Mouse (Mus musculus): ENCODE results near the gene Szt2. TPM values are rescaled to one million over a fixed set of nuclear protein-coding genes. Genes with fewer than 3 reads are reported as not detected.

Szt2 gene
- total RNA-seq (2014; fragmentation: Nextera tagmentation) (28.3 and 28.5 TPM in 2 replicates), total RNA-seq (2017) (5.2 and 6.2 TPM in 2 replicates), polyA plus RNA-seq (2012) (64.3 and 82.7 TPM in 2 replicates)

DNA sequence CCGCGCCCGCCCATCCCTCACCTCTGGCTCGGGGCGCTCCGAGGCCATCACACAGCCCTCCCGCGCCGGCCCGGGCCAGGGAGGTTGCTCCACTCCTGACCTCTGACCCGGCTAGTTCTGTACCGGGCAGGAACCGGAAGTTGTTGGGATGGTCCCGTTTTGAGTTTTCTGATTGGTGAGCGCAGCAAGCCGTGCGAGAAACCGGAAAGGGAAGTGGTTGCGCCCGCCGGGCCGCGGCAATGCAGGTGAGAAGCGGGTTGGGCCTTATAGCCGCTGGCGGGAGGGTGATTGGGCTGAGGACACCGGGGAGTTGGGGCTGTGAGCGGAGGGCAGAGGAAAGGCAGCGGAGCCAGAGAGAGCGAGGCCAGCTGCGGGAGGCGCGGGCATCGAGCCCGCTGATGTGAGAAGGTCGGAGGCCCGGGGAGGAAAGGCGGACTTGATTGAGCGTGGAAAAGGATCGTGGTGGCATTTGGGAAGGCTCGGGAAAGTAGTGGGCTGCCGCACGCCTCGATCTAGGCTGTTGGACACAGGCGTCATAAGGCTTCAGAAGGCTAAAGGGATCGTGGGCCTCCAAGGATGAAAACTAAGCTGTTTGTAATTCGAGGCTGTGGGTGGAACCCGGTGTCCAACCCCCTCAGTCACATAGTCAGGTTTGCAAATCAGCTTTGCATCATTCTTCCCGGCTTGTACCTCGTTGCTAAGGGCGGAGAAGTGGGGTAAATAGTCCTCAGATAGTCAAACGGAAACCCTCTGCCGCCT, at the start of gene Szt2, which contains the start of gene Med8:
TSS of gene Szt2 (minus strand) at position 132 of the 759 bp plus-strand sequence.
TSS of gene Med8 (plus strand) at position 196 of the 759 bp plus-strand sequence.
- ATAC-seq (ENCODE audit: extremely low read depth, insufficient number of reproducible peaks, low FRiP score, poor library complexity, severe bottlenecking) (peak; percentile 97), DNase-seq (ENCODE audit: low spot score) (peak; percentile 100)
- no peaks in the 10 kb centered on the region for H3K27me3 ChIP-seq (ENCODE audit: insufficient read depth, low read length)
- H3K9me3 ChIP-seq (replicated peaks), result no peaks in the 10 kb centered on the region
- TF ChIP-seq CTCF (IDR thresholded peaks at IDR 0.05; ENCODE audit: low read depth, low read length) (no peak), POLR2AphosphoS5 (IDR thresholded peaks at IDR 0.05; ENCODE audit: insufficient replicate concordance, low read depth, low read length) (no peak)
- peaks cover 47% of the 10 kb centered on the region for H3K4me1 ChIP-seq (ENCODE audit: insufficient read depth, low read depth, low read length)
- peak within 1 kb of the TSS; percentile 96 for H3K4me3 ChIP-seq (ENCODE audit: low read depth, low read length)
- H3K36me3 ChIP-seq (replicated peaks), result peaks cover 68% of the 10 kb centered on the region

- ATAC-seq (ENCODE audit: extremely low read depth, insufficient number of reproducible peaks, low FRiP score, poor library complexity, severe bottlenecking), result no peak
- peaks cover 42% of the 10 kb centered on the region for H3K27me3 ChIP-seq (ENCODE audit: insufficient read depth, low read length)
- no peak for DNase-seq (ENCODE audit: low spot score)
- no peaks in the 10 kb centered on the region for H3K9me3 ChIP-seq (replicated peaks)
- no peak within 1 kb of the TSS for H3K4me3 ChIP-seq (ENCODE audit: low read depth, low read length)
- TF ChIP-seq CTCF (IDR thresholded peaks at IDR 0.05; ENCODE audit: low read depth, low read length) (no peak), TAL1 (conservative IDR thresholded peaks at IDR 0.05; ENCODE audit: low read depth, low read length) (no peak), POLR2AphosphoS5 (IDR thresholded peaks at IDR 0.05; ENCODE audit: insufficient replicate concordance, low read depth, low read length) (no peak), GATA1 (IDR thresholded peaks at IDR 0.05; ENCODE audit: borderline replicate concordance, low read length) (no peak), GATA2 (IDR thresholded peaks at IDR 0.05; ENCODE audit: borderline replicate concordance, low read depth, low read length) (no peak)
- H3K4me1 ChIP-seq (ENCODE audit: insufficient read depth, low read depth, low read length), result no peaks in the 10 kb centered on the region
- H3K36me3 ChIP-seq (replicated peaks), result no peaks in the 10 kb centered on the region
Observed at GRCm38 (mm10) chr4:118457345-118457975, 48.4 kb upstream of the Szt2 start, which contains the start of gene Mpl. Mpl (minus strand) TSS chr4:118457513.

GRCm38 (mm10) chr4:118446415-118447153, 37.5 kb upstream of the Szt2 start:
- H3K4me3 ChIP-seq (ENCODE audit: low read depth, low read length), result no peak overlapping the region
- no peaks in the 10 kb centered on the region for H3K9me3 ChIP-seq (replicated peaks)
- ATAC-seq (ENCODE audit: extremely low read depth, insufficient number of reproducible peaks, low FRiP score, poor library complexity, severe bottlenecking), result no peak
- peaks cover 60% of the 10 kb centered on the region for H3K27me3 ChIP-seq (ENCODE audit: insufficient read depth, low read length)
- no peak for DNase-seq (ENCODE audit: low spot score)
- H3K36me3 ChIP-seq (replicated peaks), result no peaks in the 10 kb centered on the region
- no peak for TF ChIP-seq GATA2 (IDR thresholded peaks at IDR 0.05; ENCODE audit: borderline replicate concordance, low read depth, low read length)
- H3K4me1 ChIP-seq (ENCODE audit: insufficient read depth, low read depth, low read length), result no peaks in the 10 kb centered on the region; the same call in 1 of the 2 replicates

DNA sequence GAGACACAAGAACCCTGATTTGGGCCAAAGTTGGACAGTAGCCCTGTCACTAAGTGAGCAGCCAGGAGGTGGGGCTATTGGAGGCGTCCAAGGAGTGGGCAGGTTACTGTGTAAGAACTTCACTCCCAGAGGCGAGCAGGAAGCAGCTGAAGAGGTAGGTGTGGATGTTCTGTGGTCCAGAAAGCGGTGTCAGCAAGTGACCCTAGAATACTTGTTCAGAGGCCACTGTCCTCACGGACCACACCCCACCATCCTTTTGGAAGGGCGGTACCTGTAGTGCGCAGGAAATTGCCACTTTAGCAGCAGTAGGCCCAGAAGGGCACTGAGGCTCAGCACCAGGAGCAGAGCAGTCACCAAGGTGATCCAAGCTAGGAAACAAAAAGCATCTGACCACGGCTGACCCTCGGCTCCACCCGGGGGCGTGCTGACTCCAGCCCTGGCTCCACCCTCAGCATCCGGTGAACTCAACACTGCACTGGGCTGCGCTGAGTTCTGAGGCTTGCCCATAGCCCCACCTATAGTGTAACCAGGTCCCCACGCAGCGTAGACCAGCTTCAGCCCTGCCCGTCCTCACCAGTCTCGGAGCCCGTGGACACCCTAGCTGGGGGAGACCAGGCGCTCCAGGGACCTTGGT, 36.8 kb upstream of the Szt2 start:
- DNase-seq (ENCODE audit: low spot score), result no peak
- no peak for TF ChIP-seq CTCF (IDR thresholded peaks at IDR 0.05; ENCODE audit: low read depth, low read length)
- TF ChIP-seq GATA2 (IDR thresholded peaks at IDR 0.05; ENCODE audit: borderline replicate concordance, low read depth, low read length), result no peak
- no peak for TF ChIP-seq GATA1 (IDR thresholded peaks at IDR 0.05; ENCODE audit: borderline replicate concordance, low read length)
- no peak for TF ChIP-seq TAL1 (conservative IDR thresholded peaks at IDR 0.05; ENCODE audit: low read depth, low read length)
- TF ChIP-seq POLR2AphosphoS5 (IDR thresholded peaks at IDR 0.05; ENCODE audit: insufficient replicate concordance, low read depth, low read length), result no peak
- ATAC-seq (ENCODE audit: extremely low read depth, insufficient number of reproducible peaks, low FRiP score, poor library complexity, severe bottlenecking), result no peak
- no peak overlapping the region for H3K4me3 ChIP-seq (ENCODE audit: low read depth, low read length)
- no peaks in the 10 kb centered on the region for H3K9me3 ChIP-seq (replicated peaks)
- H3K4me1 ChIP-seq (ENCODE audit: insufficient read depth, low read depth, low read length), result no peaks in the 10 kb centered on the region; the same call in 1 of the 2 replicates
- H3K27me3 ChIP-seq (ENCODE audit: insufficient read depth, low read length), result peaks cover 64% of the 10 kb centered on the region
- no peaks in the 10 kb centered on the region for H3K36me3 ChIP-seq (replicated peaks)

GRCm38 (mm10) chr4:118445088-118445487, 36.0 kb upstream of the Szt2 start:
- no peak overlapping the region for H3K4me3 ChIP-seq (ENCODE audit: low read depth, low read length)
- no peaks in the 10 kb centered on the region for H3K36me3 ChIP-seq (replicated peaks)
- TF ChIP-seq POLR2AphosphoS5 (IDR thresholded peaks at IDR 0.05; ENCODE audit: insufficient replicate concordance, low read depth, low read length) (no peak), GATA1 (IDR thresholded peaks at IDR 0.05; ENCODE audit: borderline replicate concordance, low read length) (no peak), TAL1 (conservative IDR thresholded peaks at IDR 0.05; ENCODE audit: low read depth, low read length) (no peak), CTCF (IDR thresholded peaks at IDR 0.05; ENCODE audit: low read depth, low read length) (no peak), GATA2 (IDR thresholded peaks at IDR 0.05; ENCODE audit: borderline replicate concordance, low read depth, low read length) (no peak)
- H3K9me3 ChIP-seq (replicated peaks), result no peaks in the 10 kb centered on the region
- no peaks in the 10 kb centered on the region; the same call in 1 of the 2 replicates for H3K4me1 ChIP-seq (ENCODE audit: insufficient read depth, low read depth, low read length)
- DNase-seq (ENCODE audit: low spot score) (no peak), ATAC-seq (ENCODE audit: extremely low read depth, insufficient number of reproducible peaks, low FRiP score, poor library complexity, severe bottlenecking) (no peak)
- H3K27me3 ChIP-seq (ENCODE audit: insufficient read depth, low read length), result peaks cover 60% of the 10 kb centered on the region

All from G1E (cell line).